Mouse (Mus musculus) thymus, adult 2 months (tissue): ENCODE measurements around the gene Ccdc42.

ENCODE experiments used
- CTCF ChIP-seq: fragments of 200-500 bp; IDR thresholded peaks from 2 replicates; pipeline ENCODE4 v1.5.1; 2012; ENCODE audit warnings: mild to moderate bottlenecking, control low read depth, low read length, moderate library complexity, borderline replicate concordance; ENCODE audit not compliant: control insufficient read depth, poor library complexity, insufficient read depth; ENCODE audit errors: extremely low read depth
- POLR2A ChIP-seq: fragments of 200-500 bp; IDR thresholded peaks from 2 replicates; pipeline ENCODE4 v1.6.1; 2012; ENCODE audit warnings: mild to moderate bottlenecking, low read length, control low read depth, moderate library complexity; ENCODE audit not compliant: control insufficient read depth, poor library complexity, insufficient read depth; ENCODE audit errors: extremely low read depth

DNA sequence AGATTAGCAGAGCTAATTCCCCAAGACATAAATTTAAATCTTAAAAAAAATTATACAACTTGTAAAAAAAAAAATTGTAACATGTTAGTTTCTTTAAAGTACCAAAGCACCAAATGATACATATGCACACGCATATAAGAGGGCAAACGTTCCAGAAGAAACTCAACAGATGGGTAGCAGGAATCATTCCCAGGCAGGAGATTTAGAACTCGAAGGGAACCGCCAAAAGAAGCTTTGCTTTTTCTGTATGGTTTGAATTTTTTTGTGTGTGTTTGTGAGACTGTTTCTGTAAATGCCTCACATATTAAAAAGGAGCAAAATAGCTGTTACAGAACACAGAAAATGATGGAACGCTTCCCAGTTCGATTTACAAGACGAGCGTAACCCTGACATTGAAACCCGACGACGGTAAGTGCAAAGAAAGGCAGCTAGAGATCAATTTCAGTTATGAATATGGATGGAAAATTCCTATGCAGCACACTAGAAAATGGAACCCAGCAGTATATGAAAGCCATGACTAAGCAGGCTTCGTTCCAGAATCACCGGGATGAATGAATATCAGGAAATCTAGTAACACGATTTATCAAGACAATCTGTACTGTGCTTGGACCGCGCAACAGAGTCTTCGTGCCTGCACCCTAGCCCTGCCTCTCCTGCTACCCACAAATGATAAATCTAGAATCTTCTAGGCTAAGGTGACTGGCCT lies 44.9 kb downstream of the Ccdc42 start:
- no peak for TF ChIP-seq POLR2A
- TF ChIP-seq CTCF = no peak
